Mouse (Mus musculus): ENCODE results near the gene Clstn2. TPM values are rescaled to one million over a fixed set of nuclear protein-coding genes. Genes with fewer than 3 reads are reported as not detected.

The Clstn2 gene
- polyA plus RNA-seq, 1 experiment from 2014 or later, result 1.3 TPM

DNA sequence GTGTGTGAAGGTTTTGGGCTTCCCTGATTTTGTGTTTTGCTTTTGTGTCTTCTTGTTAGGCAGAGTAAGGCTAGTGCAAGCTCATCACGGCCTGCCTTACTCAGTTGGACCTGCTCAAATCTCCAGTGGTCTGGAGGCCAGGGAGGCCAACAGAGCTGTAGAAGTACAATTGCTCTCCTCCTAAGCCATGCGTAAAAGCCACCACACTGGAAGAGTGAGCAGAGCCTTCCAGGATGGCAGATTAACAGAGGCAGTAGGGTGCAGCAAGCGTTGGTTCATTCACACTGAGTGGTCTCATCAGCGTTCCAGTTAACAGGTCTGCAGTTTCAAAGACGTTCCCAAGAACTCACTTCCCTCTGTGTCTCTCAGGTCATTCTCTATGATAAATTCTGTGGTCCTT, 612.1 kb downstream of the Clstn2 start:
- no peak for ATAC-seq (ENCODE audit: borderline replicate concordance, extremely low read depth, low FRiP score, low TSS enrichment)
- Histone ChIP-seq H3K36me3 (no peaks in the 10 kb centered on the region), H3K4me2 (no peak overlapping the region), H3K4me3 (no peak overlapping the region), H3K9ac (no peak overlapping the region), H3K4me1 (0 out of 2 replicates have a peak, but pooled peaks cover 6% of the 10 kb centered on the region), H3K9me3 (no peaks in the 10 kb centered on the region), H3K27me3 (no peaks in the 10 kb centered on the region), H3K27ac (no peak overlapping the region)
- 54% methylated on average over 5 of the region's 5 CpGs for WGBS

DNA sequence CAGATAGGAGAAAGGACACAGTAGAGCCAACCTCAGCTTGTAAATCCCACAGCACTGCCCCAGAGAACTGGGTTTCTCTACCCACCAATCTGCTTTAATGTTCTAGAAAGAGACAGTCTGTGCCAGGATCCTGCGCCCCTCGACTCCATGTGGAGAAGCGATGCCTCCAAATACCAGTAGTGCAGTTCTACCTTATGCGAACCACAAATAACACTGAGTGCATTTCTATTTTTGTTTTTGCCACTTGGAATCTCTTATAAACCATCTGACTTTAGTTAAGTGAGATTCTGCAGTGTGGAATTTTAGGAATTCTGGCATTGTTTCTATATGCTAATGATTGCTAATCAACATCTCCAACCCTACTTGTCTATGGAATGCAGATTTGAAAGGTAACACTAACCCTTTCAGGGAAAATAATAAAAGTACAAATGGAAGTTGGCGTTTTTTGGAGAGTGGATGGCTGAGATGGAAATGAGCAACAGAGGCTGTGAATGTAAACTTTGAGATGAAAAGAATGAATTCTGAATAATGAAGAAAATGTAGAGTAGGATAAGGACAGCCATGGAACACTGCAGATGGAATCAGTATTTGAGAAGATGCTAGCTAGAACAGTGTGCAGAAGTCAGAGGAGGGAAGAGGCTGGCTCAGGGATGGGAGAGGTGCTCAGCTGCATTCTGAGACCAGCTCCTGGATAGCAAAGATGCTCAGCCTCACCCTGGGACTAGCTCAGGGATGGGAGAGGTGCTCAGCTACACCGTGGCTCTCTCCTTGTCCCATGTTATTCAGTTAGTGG, 617.9 kb downstream of the Clstn2 start:
- Histone ChIP-seq H3K27me3 (no peaks in the 10 kb centered on the region), H3K27ac (no peak overlapping the region), H3K4me3 (no peak overlapping the region), H3K4me2 (no peak overlapping the region), H3K36me3 (no peaks in the 10 kb centered on the region), H3K9me3 (no peaks in the 10 kb centered on the region), H3K4me1 (0 out of 2 replicates have a peak, but pooled peaks cover 2% of the 10 kb centered on the region), H3K9ac (no peak overlapping the region)
- ATAC-seq (ENCODE audit: borderline replicate concordance, extremely low read depth, low FRiP score, low TSS enrichment), result no peak
- WGBS, result 80% methylated on average over 6 of the region's 6 CpGs

- no peaks in the 10 kb centered on the region for H3K36me3 ChIP-seq
- no peak for ATAC-seq (ENCODE audit: borderline replicate concordance, extremely low read depth, low FRiP score, low TSS enrichment)
- no peak overlapping the region for H3K9ac ChIP-seq
- H3K4me2 ChIP-seq, result no peak overlapping the region
- no peak overlapping the region for H3K27ac ChIP-seq
- no peaks in the 10 kb centered on the region for H3K4me1 ChIP-seq
- H3K4me3 ChIP-seq, result no peak overlapping the region
- no peaks in the 10 kb centered on the region for H3K9me3 ChIP-seq
- 68% methylated on average over 2 of the region's 2 CpGs for WGBS
- H3K27me3 ChIP-seq, result no peaks in the 10 kb centered on the region
Observed at GRCm38 (mm10) chr9:97408142-97408541, 624.8 kb downstream of the Clstn2 start.
